Mouse (Mus musculus) heart, postnatal 0 days (tissue): ENCODE data around the gene Susd4.

ENCODE experiments used
- CTCF ChIP-seq: IDR thresholded peaks from 2 replicates; pipeline ENCODE4 v1.5.1; 2016; ENCODE audit warnings: antibody characterized with exemption, control low read depth, low read depth
- EP300 ChIP-seq: IDR thresholded peaks from 2 replicates; pipeline ENCODE4 v1.6.1; 2016; ENCODE audit warnings: antibody characterized with exemption, low read depth

GRCm38 (mm10) chr1:182927878-182928851 lies 164.5 kb downstream of the Susd4 start:
- TF ChIP-seq CTCF = no peak
- no peak for TF ChIP-seq EP300
